Mouse (Mus musculus) lung, postnatal 4 days (tissue): ENCODE measurements around the gene Gm11444.

ENCODE experiments used
- DNase-seq, 2 experiments: peaks; one replicate each; pipeline ENCODE4 v3.0.0; 2021

Gene Gm11444

DNA sequence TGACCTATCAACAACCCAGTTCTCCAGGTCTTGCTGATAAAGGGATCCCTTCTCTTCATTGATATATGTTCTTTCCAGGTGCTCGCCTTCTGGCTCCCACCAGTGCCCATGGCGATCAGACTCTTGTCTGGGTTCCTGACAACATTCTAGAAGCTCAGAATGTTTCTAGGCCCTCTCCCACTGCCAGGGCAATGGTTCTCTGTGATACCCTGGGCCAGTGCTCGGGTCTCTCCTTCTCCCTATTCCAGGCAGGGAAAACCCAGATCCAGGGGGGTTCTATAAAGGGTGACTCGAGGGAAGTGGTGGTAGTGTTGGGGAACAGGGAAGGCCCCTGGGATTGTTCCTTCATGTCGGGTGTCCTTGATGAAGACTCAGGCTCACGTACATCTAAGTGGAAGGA, at the start of gene Gm11444:
TSS of gene Gm11444 (minus strand) at position 101 of the 400 bp plus-strand sequence.
- no peak for DNase-seq

- DNase-seq = peak; percentile 57 to 87
These were observed 46.3 kb upstream of the Gm11444 start for GRCm38 (mm10) chr11:85896335-85896985.

DNA sequence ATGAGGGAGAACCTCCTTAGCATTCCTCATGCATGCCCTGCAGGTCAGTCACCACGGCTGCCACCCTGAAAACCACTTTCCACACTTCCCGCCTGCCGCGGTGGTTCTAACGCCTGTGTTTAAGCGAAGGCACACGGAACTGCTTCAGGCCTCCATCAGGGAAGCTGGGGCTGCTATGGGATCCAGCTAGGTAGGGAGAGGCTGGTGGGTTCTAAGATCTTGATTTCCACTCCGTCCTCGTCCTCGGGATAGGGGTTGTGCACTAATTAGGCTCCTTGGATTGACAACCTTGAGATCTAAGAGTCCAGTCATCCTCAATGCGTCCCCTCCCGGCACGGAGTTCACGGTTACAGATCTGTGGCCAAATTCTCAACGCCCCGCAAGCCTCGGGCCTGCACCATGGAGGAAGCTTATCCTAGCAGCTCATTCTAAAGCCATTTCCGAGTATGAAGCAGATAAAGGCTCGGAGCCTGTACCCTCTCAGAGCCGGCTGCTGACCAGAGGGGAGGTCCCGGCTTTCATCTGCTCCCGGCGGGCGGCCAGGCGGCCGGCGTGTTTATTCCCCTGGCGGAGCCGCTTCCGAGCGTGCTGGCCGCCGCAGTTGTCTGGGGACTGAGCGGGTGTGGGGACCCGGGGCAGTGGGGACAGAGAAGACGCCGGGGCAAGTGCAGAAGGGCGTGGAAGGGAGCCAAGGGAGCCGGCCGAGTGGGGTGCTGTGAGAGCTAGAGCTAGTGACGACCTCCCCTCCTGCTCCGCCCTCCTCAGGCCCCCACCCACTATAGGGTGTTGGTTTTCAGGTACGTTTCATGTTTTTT, 44.8 kb upstream of the Gm11444 start:
- peak; percentile 81 to 93 for DNase-seq

- no peak for DNase-seq
These were observed 44.0 kb upstream of the Gm11444 start for GRCm38 (mm10) chr11:85894136-85894530.

- peak in 1 of 2 experiments; percentile 60 for DNase-seq
These were observed 43.4 kb upstream of the Gm11444 start for GRCm38 (mm10) chr11:85893400-85894135.

DNA sequence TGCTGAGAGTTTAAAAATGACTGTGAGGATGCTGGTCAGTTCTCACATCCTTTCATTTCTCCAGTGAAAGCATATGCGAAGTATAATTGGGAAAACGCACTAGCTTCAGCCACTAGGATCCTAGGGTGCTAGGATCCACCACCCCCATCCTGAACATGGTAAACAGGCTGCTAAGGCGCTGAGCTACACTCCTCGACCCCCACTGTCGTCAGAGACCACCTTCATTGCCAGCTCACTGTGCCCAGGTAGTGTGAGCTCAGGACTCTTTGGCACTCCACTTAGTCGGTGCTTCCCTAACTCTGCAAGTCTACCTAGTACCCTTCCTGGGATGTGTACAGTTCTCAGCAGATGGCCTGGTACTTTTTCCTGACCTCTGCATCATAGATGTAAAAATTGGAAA, 42.6 kb upstream of the Gm11444 start:
- no peak for DNase-seq

DNA sequence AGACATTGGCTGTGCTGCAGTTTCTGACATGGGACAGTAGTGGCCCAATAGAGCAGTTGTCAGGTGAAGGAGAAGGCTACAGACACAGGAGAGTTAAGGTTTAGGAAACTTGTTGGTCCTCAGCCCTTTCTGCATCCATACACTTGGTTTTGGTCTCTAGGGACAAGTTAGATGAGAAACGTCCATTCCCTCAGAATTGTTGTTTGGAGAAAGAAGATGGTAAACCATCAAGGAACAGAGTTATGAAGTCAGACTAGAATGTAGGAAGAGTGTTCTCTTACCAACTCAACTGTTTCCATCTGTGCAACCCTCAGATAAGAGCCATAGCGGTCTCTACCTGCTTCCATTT, 41.5 kb upstream of the Gm11444 start:
- DNase-seq = no peak

GRCm38 (mm10) chr11:85891010-85891691, 41.0 kb upstream of the Gm11444 start:
- peak; percentile 41 to 54 for DNase-seq

DNA sequence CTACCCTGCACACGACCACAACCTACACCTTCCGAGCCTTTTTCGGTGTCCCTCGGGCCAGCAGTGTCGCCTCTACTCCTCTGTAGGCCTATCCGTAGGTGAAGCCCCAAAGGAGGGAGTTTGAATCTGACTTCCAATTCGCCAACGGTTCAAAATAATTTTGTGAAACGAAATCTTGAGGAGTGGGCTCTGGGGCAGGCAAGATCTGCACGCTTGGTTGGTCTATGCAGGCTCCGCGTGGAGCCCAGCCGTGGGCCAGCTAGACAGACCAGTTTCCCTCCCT, 40.4 kb upstream of the Gm11444 start:
- no peak for DNase-seq

- DNase-seq = peak; percentile 41 to 73
These were observed 39.8 kb upstream of the Gm11444 start for GRCm38 (mm10) chr11:85889730-85890562.

DNA sequence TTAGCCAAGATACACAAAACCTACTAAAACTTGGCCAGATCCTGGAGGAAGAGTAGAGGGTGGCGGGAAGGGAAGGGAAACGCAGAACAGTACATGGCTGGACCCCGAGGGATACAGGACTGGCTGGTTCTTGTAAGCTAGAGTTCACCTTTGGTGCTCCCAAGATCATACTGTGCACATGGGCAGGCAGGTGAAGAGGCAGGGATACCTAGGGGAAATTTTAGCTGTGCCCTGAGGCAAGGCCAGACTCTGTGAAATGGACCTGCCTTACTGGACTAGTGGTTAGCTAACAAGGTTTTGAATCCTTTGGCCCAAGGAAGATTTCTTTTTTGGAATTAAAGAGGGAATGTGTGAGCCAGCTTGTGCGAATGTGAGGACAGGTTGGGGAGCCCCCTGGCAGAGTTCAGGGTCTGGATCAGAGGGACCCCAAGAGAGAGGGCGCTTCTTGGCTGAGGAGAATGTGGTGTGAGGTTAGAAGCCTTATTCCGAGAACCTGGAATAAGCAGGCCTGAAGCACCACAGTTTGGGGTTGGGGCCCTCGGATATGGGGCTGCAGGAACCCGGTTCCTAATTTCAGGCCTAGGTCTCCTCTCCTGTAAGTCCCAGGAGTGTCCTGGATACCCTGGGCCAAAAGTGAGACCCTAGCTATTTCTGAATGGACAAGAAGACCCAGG, 39.1 kb upstream of the Gm11444 start:
- no peak for DNase-seq

GRCm38 (mm10) chr11:85888451-85888961, 38.4 kb upstream of the Gm11444 start:
- DNase-seq = peak; percentile 40 to 63

- peak in 1 of 2 experiments; percentile 24 for DNase-seq
These were observed 37.8 kb upstream of the Gm11444 start for GRCm38 (mm10) chr11:85887801-85888450.

DNA sequence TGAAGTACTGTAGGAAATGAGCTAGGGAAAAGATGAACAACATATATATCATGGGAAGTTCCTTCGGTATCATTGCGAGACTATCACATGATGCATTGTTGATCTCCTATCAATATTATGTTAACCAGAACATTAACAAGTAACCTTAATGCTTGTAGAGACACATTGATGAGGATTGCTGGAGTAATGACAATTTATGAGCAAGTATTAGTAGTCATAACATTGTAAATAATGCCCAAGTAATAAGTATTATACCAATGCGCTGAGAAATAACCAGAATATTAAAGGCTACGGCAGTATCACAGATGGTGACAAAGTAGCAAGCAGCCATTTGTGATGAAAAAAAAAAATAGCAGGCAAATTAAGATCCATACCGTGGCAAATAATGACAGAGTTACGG, 37.1 kb upstream of the Gm11444 start:
- DNase-seq = no peak

DNA sequence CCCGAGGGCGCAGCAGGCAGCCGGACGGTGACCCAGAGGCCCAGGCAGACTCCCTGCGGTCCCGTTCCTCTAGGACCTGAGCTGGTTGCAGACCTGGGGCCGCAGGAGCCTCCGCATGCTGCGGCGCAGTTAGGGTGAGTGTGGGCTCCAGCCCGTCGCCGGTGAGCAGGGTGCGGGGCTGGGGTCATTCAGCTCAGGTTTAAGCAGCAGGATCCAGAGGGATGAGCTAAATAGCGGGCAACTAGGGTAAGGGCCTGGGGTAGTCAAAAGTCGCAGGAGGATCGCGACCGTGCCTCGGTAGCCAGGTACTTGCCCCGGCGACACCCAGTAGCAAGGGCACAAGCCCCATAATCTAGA, 36.3 kb upstream of the Gm11444 start:
- no peak for DNase-seq

- peak; percentile 74 to 86 for DNase-seq
These were observed 35.7 kb upstream of the Gm11444 start, which contains the start of gene Tbx4 for GRCm38 (mm10) chr11:85885665-85886428. Gene Tbx4, plus strand, starts transcription at chr11:85886422.

DNA sequence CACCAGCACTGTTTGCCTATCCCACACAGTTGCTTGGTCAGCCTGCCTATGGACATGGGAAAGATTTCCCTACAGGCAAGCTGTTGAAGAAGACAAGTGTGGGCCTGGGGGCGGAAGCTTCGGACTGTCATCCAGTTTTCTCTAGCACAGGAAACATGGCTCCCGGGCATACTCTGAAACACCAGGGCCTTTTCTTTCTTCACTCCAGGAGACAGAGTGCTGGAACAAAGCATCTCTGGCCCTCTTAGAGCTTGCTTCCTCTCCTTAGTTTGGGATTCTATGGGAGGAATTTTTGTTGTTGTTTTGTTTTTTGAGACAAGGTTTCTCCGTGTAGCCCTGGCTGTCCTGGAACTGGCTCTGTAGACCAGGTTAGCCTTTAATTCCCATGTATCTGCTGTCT, 34.4 kb upstream of the Gm11444 start:
- DNase-seq = no peak

- no peak for DNase-seq
These were observed 26.1 kb upstream of the Gm11444 start for GRCm38 (mm10) chr11:85876059-85876788.

- peak in 1 of 2 experiments; percentile 30 for DNase-seq
These were observed 14.2 kb upstream of the Gm11444 start for GRCm38 (mm10) chr11:85864363-85864762.
